Mouse (Mus musculus) adrenal gland, postnatal 14 days (tissue): ENCODE measurements around the gene Grb14. TPM values are rescaled to one million over a fixed set of nuclear protein-coding genes. Genes with fewer than 3 reads are reported as not detected.

ENCODE experiments used
- total RNA-seq: library from RNA; stranded (reverse); gene quantifications from 2 replicates; pipeline ENCODE4 v1.2.3, GENCODE M21; 2021

Gene Grb14
- total RNA-seq, 1 experiment from 2014 or later, result 46.5 TPM

Other genes starting within 250 kb of the Grb14 start
- gene Cobll1, start 214.4 kb upstream of the Grb14 start, total RNA-seq, result 189 and 216 TPM in 2 replicates